Mouse (Mus musculus): ENCODE results near the gene Cfap97d1. TPM values are rescaled to one million over a fixed set of nuclear protein-coding genes. Genes with fewer than 3 reads are reported as not detected.
A peak's percentile ranks its signal among the peaks of the same experiment; 100 is the strongest.

Cfap97d1 gene
- total and polyA plus RNA-seq, 3 experiments, result not detected

DNA sequence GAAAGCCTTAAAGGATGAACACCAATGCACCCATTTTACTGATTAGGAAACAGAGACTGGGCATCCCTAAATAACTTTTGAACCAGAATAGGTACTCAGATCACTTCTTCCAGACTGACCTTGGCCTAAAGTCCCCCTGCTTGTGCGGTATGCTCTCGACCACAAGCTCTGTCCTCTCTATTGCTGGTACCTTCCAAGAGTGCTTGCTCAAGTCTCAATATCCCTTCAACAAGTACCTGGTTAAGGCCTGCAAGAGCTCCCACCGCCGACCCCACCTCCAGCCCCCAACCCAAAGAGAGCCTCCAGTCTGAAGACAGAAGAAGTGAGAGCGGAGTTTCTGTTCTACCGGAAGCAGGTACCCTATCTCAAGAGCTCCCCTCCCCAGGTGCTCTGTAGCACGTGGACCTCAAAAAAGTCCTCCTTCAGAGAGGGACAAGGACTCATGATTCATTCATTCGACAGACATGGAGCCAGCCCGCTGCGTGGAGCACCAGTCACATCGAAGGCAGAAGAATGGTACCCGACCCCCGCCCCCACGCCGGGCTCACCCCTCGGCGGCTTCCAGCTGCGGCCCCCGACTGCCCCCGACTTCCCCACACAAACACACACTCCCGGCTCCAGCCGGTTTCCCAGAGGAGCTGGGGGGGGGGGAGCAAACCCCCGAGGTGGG is 42.0 kb downstream of the Cfap97d1 start:
- Histone ChIP-seq H3K36me3 (replicated peaks) (no peaks in the 10 kb centered on the region), H3K4me3 (ENCODE audit: low read depth, low read length) (peak overlapping the region; percentile 67; the same call in 1 of the 2 replicates), H3K27me3 (ENCODE audit: insufficient read depth, low read length) (peaks cover 55% of the 10 kb centered on the region), H3K9me3 (replicated peaks) (no peaks in the 10 kb centered on the region), H3K4me1 (ENCODE audit: insufficient read depth, low read depth, low read length) (peaks cover 34% of the 10 kb centered on the region)
- DNase-seq (ENCODE audit: low spot score), result no peak
- ATAC-seq (ENCODE audit: extremely low read depth, insufficient number of reproducible peaks, low FRiP score, poor library complexity, severe bottlenecking), result no peak
- TF ChIP-seq CTCF (IDR thresholded peaks at IDR 0.05; ENCODE audit: low read depth, low read length), result no peak
- no peak for TF ChIP-seq POLR2AphosphoS5 (IDR thresholded peaks at IDR 0.05; ENCODE audit: insufficient replicate concordance, low read depth, low read length)
- TF ChIP-seq GATA1 (IDR thresholded peaks at IDR 0.05; ENCODE audit: borderline replicate concordance, low read length), result no peak
- TF ChIP-seq TAL1 (conservative IDR thresholded peaks at IDR 0.05; ENCODE audit: low read depth, low read length), result no peak
- no peak for TF ChIP-seq GATA2 (IDR thresholded peaks at IDR 0.05; ENCODE audit: borderline replicate concordance, low read depth, low read length)

DNA sequence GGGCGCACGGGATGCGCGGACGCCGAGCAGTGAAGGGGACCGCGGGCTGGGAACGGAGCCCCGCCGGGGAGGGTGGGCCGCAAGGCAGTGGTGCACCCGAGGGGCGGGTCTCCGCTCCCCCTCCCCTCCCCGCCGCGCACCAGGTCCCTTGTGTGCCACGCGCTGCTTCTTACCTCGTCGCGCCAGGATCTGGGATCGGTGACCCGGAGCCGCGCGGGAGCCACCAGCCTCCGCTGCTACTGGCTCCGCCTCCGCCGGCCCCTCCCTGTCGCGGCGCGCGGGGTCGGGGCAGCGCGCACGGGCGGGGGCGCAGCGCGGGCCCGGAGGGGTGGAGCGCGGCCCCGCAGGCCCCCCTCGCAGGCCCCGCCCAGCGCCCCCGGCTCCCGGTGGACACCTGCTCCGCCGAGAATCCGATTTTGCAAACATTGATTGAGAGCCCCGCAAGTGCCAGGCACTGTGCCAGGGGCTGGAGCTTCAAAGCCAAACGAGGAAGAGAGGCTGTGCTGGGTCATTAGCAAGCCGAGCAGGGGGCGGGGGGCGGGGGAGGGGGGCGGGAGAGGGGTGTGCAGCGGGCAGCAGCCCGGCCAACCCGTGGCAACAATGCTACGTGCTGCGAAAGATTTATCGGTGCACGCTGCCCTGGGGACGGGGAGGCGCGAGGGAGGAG is 42.7 kb downstream of the Cfap97d1 start:
- DNase-seq (ENCODE audit: low spot score), result peak; percentile 48

DNA sequence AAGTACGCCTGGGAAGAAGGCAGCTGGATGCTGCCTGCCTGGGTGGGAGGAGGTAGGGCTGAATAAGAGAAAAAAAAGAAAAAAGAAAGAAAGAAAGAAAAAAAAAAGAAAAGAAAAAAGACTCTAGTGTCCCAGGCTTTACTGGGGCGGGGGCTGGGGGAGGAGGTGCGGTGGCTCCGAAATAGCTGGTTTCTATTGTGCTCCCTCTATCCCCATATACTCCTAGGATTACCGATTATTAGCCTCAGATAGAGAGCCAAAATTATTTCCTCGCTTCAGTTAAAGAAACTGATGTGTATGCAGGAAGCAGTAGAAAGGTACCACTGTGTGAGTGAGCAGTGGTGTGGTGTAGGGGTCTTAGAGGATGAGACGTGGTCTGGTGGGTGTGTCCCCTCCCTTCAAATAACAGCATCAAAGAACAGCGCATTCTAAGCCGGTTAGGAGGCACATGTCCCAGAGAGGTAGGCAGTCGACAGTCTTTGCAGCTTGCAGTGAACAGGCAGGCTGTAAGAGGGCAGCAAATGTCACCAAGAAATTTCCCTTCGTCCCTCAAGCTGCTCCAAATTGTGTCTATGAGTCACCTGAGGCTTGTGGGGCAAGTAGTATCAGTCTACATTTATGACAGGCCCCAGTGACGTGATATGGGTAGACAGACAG is 43.4 kb downstream of the Cfap97d1 start:
- ATAC-seq (ENCODE audit: extremely low read depth, insufficient number of reproducible peaks, low FRiP score, poor library complexity, severe bottlenecking), result no peak
- DNase-seq (ENCODE audit: low spot score), result no peak
- Histone ChIP-seq H3K27me3 (ENCODE audit: insufficient read depth, low read length) (peaks cover 59% of the 10 kb centered on the region), H3K9me3 (replicated peaks) (no peaks in the 10 kb centered on the region), H3K4me3 (ENCODE audit: low read depth, low read length) (no peak overlapping the region; the same call in 1 of the 2 replicates), H3K36me3 (replicated peaks) (no peaks in the 10 kb centered on the region), H3K4me1 (ENCODE audit: insufficient read depth, low read depth, low read length) (peaks cover 34% of the 10 kb centered on the region)
- TF ChIP-seq TAL1 (conservative IDR thresholded peaks at IDR 0.05; ENCODE audit: low read depth, low read length) (no peak), GATA1 (IDR thresholded peaks at IDR 0.05; ENCODE audit: borderline replicate concordance, low read length) (no peak), CTCF (IDR thresholded peaks at IDR 0.05; ENCODE audit: low read depth, low read length) (no peak)

More for the DNA sequence above, 42.7 kb downstream of the Cfap97d1 start:
- Histone ChIP-seq H3K4me3 (ENCODE audit: low read depth, low read length) (peak overlapping the region; percentile 67; the same call in 1 of the 2 replicates), H3K27me3 (ENCODE audit: insufficient read depth, low read length) (peaks cover 55% of the 10 kb centered on the region), H3K4me1 (ENCODE audit: insufficient read depth, low read depth, low read length) (peaks cover 34% of the 10 kb centered on the region), H3K9me3 (replicated peaks) (no peaks in the 10 kb centered on the region), H3K36me3 (replicated peaks) (no peaks in the 10 kb centered on the region)
- ATAC-seq (ENCODE audit: extremely low read depth, insufficient number of reproducible peaks, low FRiP score, poor library complexity, severe bottlenecking), result no peak
- TF ChIP-seq TAL1 (conservative IDR thresholded peaks at IDR 0.05; ENCODE audit: low read depth, low read length) (no peak), POLR2AphosphoS5 (IDR thresholded peaks at IDR 0.05; ENCODE audit: insufficient replicate concordance, low read depth, low read length) (no peak)

DNA sequence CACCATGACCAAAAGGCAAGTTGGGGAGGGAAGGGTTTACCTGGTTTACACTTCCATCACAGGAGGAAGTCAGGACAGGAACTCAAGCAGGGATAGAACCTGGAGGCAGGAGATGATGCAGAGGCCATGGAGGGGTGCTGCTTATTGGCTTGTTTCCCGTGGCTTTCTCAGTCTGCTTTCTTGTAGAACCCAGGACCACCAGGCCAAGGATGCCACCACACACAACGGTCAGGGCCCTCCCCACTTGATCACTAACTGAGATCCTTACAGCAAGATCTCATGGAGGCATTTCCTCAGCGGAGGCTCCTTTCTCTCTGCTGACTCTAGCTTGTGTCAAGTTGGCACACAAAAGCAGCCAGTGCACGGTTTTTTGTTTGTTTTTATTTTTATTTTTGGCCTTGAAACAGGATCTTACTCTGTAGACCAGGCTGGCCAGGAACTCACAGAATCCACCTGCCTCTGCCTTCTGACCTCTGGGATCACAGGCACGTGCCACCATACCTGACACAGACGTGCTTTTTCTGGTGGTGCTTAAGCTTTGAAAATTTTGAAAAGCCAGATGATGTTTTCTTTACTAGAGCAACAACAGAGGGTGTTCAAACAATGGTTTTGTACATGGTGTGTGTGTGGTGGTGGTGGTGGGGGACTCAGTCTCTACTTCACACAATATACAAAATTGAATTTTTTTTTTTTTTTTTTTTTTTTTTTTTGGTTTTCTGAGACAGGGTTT is 44.2 kb downstream of the Cfap97d1 start, which contains the start of gene Mpp3:
Gene Mpp3 (minus strand): TSS at position 375 of the 730 bp plus-strand sequence.
- DNase-seq (ENCODE audit: low spot score) (no peak), ATAC-seq (ENCODE audit: extremely low read depth, insufficient number of reproducible peaks, low FRiP score, poor library complexity, severe bottlenecking) (no peak)
- H3K36me3 ChIP-seq (replicated peaks), result no peaks in the 10 kb centered on the region
- TF ChIP-seq GATA1 (IDR thresholded peaks at IDR 0.05; ENCODE audit: borderline replicate concordance, low read length) (no peak), GATA2 (IDR thresholded peaks at IDR 0.05; ENCODE audit: borderline replicate concordance, low read depth, low read length) (no peak), TAL1 (conservative IDR thresholded peaks at IDR 0.05; ENCODE audit: low read depth, low read length) (no peak), CTCF (IDR thresholded peaks at IDR 0.05; ENCODE audit: low read depth, low read length) (no peak), POLR2AphosphoS5 (IDR thresholded peaks at IDR 0.05; ENCODE audit: insufficient replicate concordance, low read depth, low read length) (no peak)
- H3K4me3 ChIP-seq (ENCODE audit: low read depth, low read length), result no peak within 1 kb of the TSS
- no peaks in the 10 kb centered on the region for H3K9me3 ChIP-seq (replicated peaks)
- peaks cover 34% of the 10 kb centered on the region for H3K4me1 ChIP-seq (ENCODE audit: insufficient read depth, low read depth, low read length)
- H3K27me3 ChIP-seq (ENCODE audit: insufficient read depth, low read length), result peaks cover 62% of the 10 kb centered on the region

DNA sequence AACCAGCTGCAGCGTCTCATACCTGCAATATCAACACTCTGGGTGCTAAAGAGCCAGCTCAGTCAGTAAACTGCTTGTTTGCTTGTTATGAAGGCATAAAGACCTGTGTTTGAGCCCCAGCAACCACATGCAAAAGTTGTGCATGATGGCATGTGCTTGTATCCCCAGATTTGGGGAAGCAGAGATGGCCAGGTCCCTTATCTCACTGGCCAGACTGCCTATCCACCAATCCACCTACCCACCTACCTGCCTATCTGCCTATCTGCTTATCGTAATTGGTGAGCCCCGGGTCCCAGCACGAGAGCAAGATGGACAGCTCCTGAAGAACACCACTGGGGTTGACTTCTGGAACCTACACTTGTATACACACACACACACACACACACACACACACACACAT is 45.2 kb downstream of the Cfap97d1 start:
- Histone ChIP-seq H3K9me3 (replicated peaks) (no peaks in the 10 kb centered on the region), H3K4me1 (ENCODE audit: insufficient read depth, low read depth, low read length) (peaks cover 34% of the 10 kb centered on the region), H3K36me3 (replicated peaks) (no peaks in the 10 kb centered on the region), H3K27me3 (ENCODE audit: insufficient read depth, low read length) (peaks cover 55% of the 10 kb centered on the region), H3K4me3 (ENCODE audit: low read depth, low read length) (no peak overlapping the region)
- peak; percentile 12 for DNase-seq (ENCODE audit: low spot score)
- peak; percentile 69 for TF ChIP-seq TAL1 (conservative IDR thresholded peaks at IDR 0.05; ENCODE audit: low read depth, low read length)
- no peak for TF ChIP-seq GATA1 (IDR thresholded peaks at IDR 0.05; ENCODE audit: borderline replicate concordance, low read length)
- peak; percentile 40; the same call in 1 of the 2 replicates for ATAC-seq (ENCODE audit: extremely low read depth, insufficient number of reproducible peaks, low FRiP score, poor library complexity, severe bottlenecking)

DNA sequence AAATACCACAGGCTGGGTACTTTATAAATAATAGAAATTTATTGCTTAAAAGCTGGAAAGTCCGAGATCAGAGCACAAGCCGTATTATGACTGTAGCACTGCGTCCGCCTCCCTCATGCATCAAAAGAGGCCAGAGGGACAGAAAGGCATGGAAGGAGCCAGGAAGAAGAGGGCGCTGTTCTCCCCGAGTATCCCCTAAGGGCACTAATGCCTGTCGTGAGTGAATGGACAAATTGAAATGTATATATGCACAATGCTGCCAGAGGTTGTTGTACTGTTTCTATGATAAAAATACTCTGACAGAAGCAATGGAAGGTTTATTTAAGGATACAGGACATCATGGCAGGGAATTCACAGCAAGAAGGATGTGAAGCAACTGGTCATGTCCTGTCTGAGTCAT is 45.9 kb downstream of the Cfap97d1 start:
- H3K27me3 ChIP-seq (ENCODE audit: insufficient read depth, low read length), result peaks cover 51% of the 10 kb centered on the region
- no peaks in the 10 kb centered on the region for H3K9me3 ChIP-seq (replicated peaks)
- DNase-seq (ENCODE audit: low spot score), result no peak
- H3K4me3 ChIP-seq (ENCODE audit: low read depth, low read length), result no peak overlapping the region
- TF ChIP-seq GATA2 (IDR thresholded peaks at IDR 0.05; ENCODE audit: borderline replicate concordance, low read depth, low read length) (no peak), GATA1 (IDR thresholded peaks at IDR 0.05; ENCODE audit: borderline replicate concordance, low read length) (no peak), POLR2AphosphoS5 (IDR thresholded peaks at IDR 0.05; ENCODE audit: insufficient replicate concordance, low read depth, low read length) (no peak), CTCF (IDR thresholded peaks at IDR 0.05; ENCODE audit: low read depth, low read length) (no peak), TAL1 (conservative IDR thresholded peaks at IDR 0.05; ENCODE audit: low read depth, low read length) (no peak)
- peaks cover 34% of the 10 kb centered on the region for H3K4me1 ChIP-seq (ENCODE audit: insufficient read depth, low read depth, low read length)
- no peaks in the 10 kb centered on the region for H3K36me3 ChIP-seq (replicated peaks)
- no peak for ATAC-seq (ENCODE audit: extremely low read depth, insufficient number of reproducible peaks, low FRiP score, poor library complexity, severe bottlenecking)
